Mouse (Mus musculus): ENCODE measurements at regions not wholly inside any gene's neighbourhood (a gene's known extent, or its start where the extent isn't known, plus 50 kb on each side); places are given as distances from the start of the nearest gene placed in this dataset.

- TF ChIP-seq CTCF (IDR thresholded peaks at IDR 0.05; ENCODE audit: low read depth, low read length), result no peak
- TF ChIP-seq POLR2A (IDR thresholded peaks at IDR 0.05; ENCODE audit: extremely low read depth, insufficient read depth, low read length), result no peak
These were observed 361.1 kb upstream of the Tmpo start for GRCm38 (mm10) chr10:91542201-91542604.

Data from liver, adult 2 months (tissue).